In genomic region chrX:98618865-98619264, GRCm38 (mm10) we compare ENCODE assay signal across 8 mouse cellular contexts.
DNase-seq lines count a peak whose midpoint lies in the region; ATAC-seq and TF ChIP-seq lines count a peak whose summit lies in the region.

No protein-coding gene starts in this region.

- peak; percentile 62 for TF ChIP-seq CTCF in hindbrain, postnatal 0 days (IDR thresholded peaks at IDR 0.05; ENCODE audit: low read depth)
- TF ChIP-seq CTCF in liver, embryonic 14.5 days (IDR thresholded peaks at IDR 0.05; ENCODE audit: low read depth), result peak; percentile 28; the same call in 1 of the 2 replicates

- TF ChIP-seq EP300 in liver, embryonic 14.5 days (IDR thresholded peaks at IDR 0.05; ENCODE audit: low read depth), result no peak

- no peak overlapping the region for H3K4me3 ChIP-seq in liver, embryonic 12.5 days
- no peak overlapping the region for H3K4me3 ChIP-seq in hindbrain, postnatal 0 days (ENCODE audit: low read length)
- no peak overlapping the region for H3K4me3 ChIP-seq in liver, embryonic 14.5 days (ENCODE audit: insufficient read depth in 1 of 2, low read depth in 2 of 2, low read length in 2 of 2)
- H3K4me3 ChIP-seq in neural tube, embryonic 15.5 days (replicated peaks), result no peak overlapping the region

- no peak overlapping the region for H3K9ac ChIP-seq in liver, embryonic 12.5 days
- no peak overlapping the region for H3K9ac ChIP-seq in hindbrain, postnatal 0 days (replicated peaks; ENCODE audit: low read length)
- H3K9ac ChIP-seq in liver, embryonic 14.5 days (replicated peaks), result no peak overlapping the region
- no peak overlapping the region for H3K9ac ChIP-seq in neural tube, embryonic 15.5 days (replicated peaks)

- no peaks in the 10 kb centered on the region for H3K9me3 ChIP-seq in liver, embryonic 12.5 days (replicated peaks)
- no peaks in the 10 kb centered on the region for H3K9me3 ChIP-seq in hindbrain, postnatal 0 days (ENCODE audit: low read length)
- no peaks in the 10 kb centered on the region for H3K9me3 ChIP-seq in liver, embryonic 14.5 days (ENCODE audit: control insufficient read depth, low read length)
- no peaks in the 10 kb centered on the region for H3K9me3 ChIP-seq in neural tube, embryonic 15.5 days (replicated peaks)

- DNase-seq in adrenal gland, adult 2 months, result peak; percentile 20
- no peak for DNase-seq in adrenal gland, postnatal 4 days (ENCODE audit: low spot score in 2 of 2)
- DNase-seq in liver, result peak; percentile 3
- DNase-seq in adrenal gland, postnatal 10 days, result peak; percentile 42
- DNase-seq in hindbrain, postnatal 0 days (ENCODE audit: low spot score), result peak; percentile 74
- no peak for DNase-seq in liver, embryonic 14.5 days (ENCODE audit: low read depth in 3 of 3, low spot score in 3 of 3)

- no peak overlapping the region for H3K27ac ChIP-seq in liver, embryonic 12.5 days
- H3K27ac ChIP-seq in hindbrain, postnatal 0 days, result no peak overlapping the region
- H3K27ac ChIP-seq in liver, embryonic 14.5 days, result no peak overlapping the region
- H3K27ac ChIP-seq in neural tube, embryonic 15.5 days (replicated peaks), result no peak overlapping the region

- no peaks in the 10 kb centered on the region for H3K27me3 ChIP-seq in liver, embryonic 12.5 days (replicated peaks)
- no peaks in the 10 kb centered on the region for H3K27me3 ChIP-seq in hindbrain, postnatal 0 days (ENCODE audit: insufficient read depth, low read length)
- H3K27me3 ChIP-seq in liver, embryonic 14.5 days (ENCODE audit: control insufficient read depth, insufficient read depth, low read length), result no peaks in the 10 kb centered on the region
- H3K27me3 ChIP-seq in neural tube, embryonic 15.5 days (replicated peaks), result no peaks in the 10 kb centered on the region

- H3K36me3 ChIP-seq in liver, embryonic 12.5 days, result no peaks in the 10 kb centered on the region
- no peaks in the 10 kb centered on the region for H3K36me3 ChIP-seq in hindbrain, postnatal 0 days (ENCODE audit: insufficient read depth, low read length)
- H3K36me3 ChIP-seq in liver, embryonic 14.5 days (replicated peaks; ENCODE audit: control insufficient read depth, insufficient read depth, low read depth), result no peaks in the 10 kb centered on the region
- no peaks in the 10 kb centered on the region for H3K36me3 ChIP-seq in neural tube, embryonic 15.5 days

- no peak overlapping the region for H3K4me2 ChIP-seq in liver, embryonic 12.5 days
- no peak overlapping the region for H3K4me2 ChIP-seq in hindbrain, postnatal 0 days (ENCODE audit: low read depth, low read length)
- H3K4me2 ChIP-seq in liver, embryonic 14.5 days (ENCODE audit: low read depth), result no peak overlapping the region
- no peak overlapping the region for H3K4me2 ChIP-seq in neural tube, embryonic 15.5 days

- no peaks in the 10 kb centered on the region for H3K4me1 ChIP-seq in liver, embryonic 12.5 days
- no peaks in the 10 kb centered on the region for H3K4me1 ChIP-seq in hindbrain, postnatal 0 days (ENCODE audit: insufficient read depth, low read length)
- no peaks in the 10 kb centered on the region for H3K4me1 ChIP-seq in liver, embryonic 14.5 days (replicated peaks; ENCODE audit: control insufficient read depth in 2 of 2, insufficient read depth in 2 of 2, low read length in 1 of 2)
- H3K4me1 ChIP-seq in neural tube, embryonic 15.5 days, result no peaks in the 10 kb centered on the region

- WGBS in liver, embryonic 12.5 days (ENCODE audit: insufficient replicate concordance), result 2% methylated on average over 2 of the region's 2 CpGs
- 12% methylated on average over 2 of the region's 2 CpGs for WGBS in hindbrain, postnatal 0 days
- WGBS in liver, embryonic 14.5 days (ENCODE audit: insufficient replicate concordance), result 0% methylated on average over 2 of the region's 2 CpGs
- WGBS in neural tube, embryonic 15.5 days, result 10% methylated on average over 2 of the region's 2 CpGs

- no peak for ATAC-seq in liver, embryonic 12.5 days
- ATAC-seq in hindbrain, postnatal 0 days, result no peak
- no peak for ATAC-seq in liver, embryonic 14.5 days (ENCODE audit: insufficient read depth)
- no peak for ATAC-seq in neural tube, embryonic 15.5 days (ENCODE audit: low FRiP score)

Comparison
In these comparisons a context has a peak if more than half of its experiments do, and no peak if none do; other contexts are left out.
1. DNase-seq: peak in adrenal gland, adult 2 months (single experiment), liver (single experiment), adrenal gland, postnatal 10 days (single experiment) and hindbrain, postnatal 0 days (single experiment); none in adrenal gland, postnatal 4 days (0 of 2) and liver, embryonic 14.5 days (0 of 3).